Mouse (Mus musculus): ENCODE data around the gene Ivns1abp. TPM values are rescaled to one million over a fixed set of nuclear protein-coding genes. Genes with fewer than 3 reads are reported as not detected.

Ivns1abp gene
- polyA plus RNA-seq (2015; fragmentation: Nextera tagmentation; extraction: Ambion mirVana) = 69.7 and 87.8 TPM in 2 replicates

GRCm38 (mm10) chr1:151344283-151345108 lies at the start of gene Ivns1abp:
TSS of gene Ivns1abp (plus strand) at chr1:151344477.

Other genes starting within 250 kb of the Ivns1abp start
- gene Gm47985, start 161.9 kb upstream of the Ivns1abp start, polyA plus RNA-seq (2015; fragmentation: Nextera tagmentation; extraction: Ambion mirVana) = 0.12 and 0.16 TPM in 2 replicates
- gene Gm8947, start 152.1 kb upstream of the Ivns1abp start, polyA plus RNA-seq (2015; fragmentation: Nextera tagmentation; extraction: Ambion mirVana) = not detected in 2 replicates
- gene Gm47995, start 146.0 kb upstream of the Ivns1abp start, polyA plus RNA-seq (2015; fragmentation: Nextera tagmentation; extraction: Ambion mirVana) = 0.17 TPM in 1 of 2 replicates, not detected in the other
- gene 3110040M04Rik, start 140.4 kb upstream of the Ivns1abp start, polyA plus RNA-seq (2015; fragmentation: Nextera tagmentation; extraction: Ambion mirVana) = not detected in 2 replicates
- gene Gm47996, start 134.3 kb upstream of the Ivns1abp start, polyA plus RNA-seq (2015; fragmentation: Nextera tagmentation; extraction: Ambion mirVana) = not detected in 2 replicates
- 14.6 and 15.6 TPM in 2 replicates for gene Swt1, start 84.0 kb downstream of the Ivns1abp start, polyA plus RNA-seq (2015; fragmentation: Nextera tagmentation; extraction: Ambion mirVana)
- 16.3 and 17.9 TPM in 2 replicates for gene Trmt1l, start 84.1 kb downstream of the Ivns1abp start, polyA plus RNA-seq (2015; fragmentation: Nextera tagmentation; extraction: Ambion mirVana)
- 33.7 and 34.6 TPM in 2 replicates for gene Rnf2, start 156.5 kb downstream of the Ivns1abp start, polyA plus RNA-seq (2015; fragmentation: Nextera tagmentation; extraction: Ambion mirVana)
- gene Fam129a, start 226.7 kb downstream of the Ivns1abp start, polyA plus RNA-seq (2015; fragmentation: Nextera tagmentation; extraction: Ambion mirVana) = 13.7 and 18.0 TPM in 2 replicates